Mouse (Mus musculus): ENCODE results near the gene Zc3h7b. TPM values are rescaled to one million over a fixed set of nuclear protein-coding genes. Genes with fewer than 3 reads are reported as not detected.
"Not testable (repeated sequence)": the region's sequence is repeated elsewhere in the genome, so short reads cannot be mapped to it uniquely, and the experiment has no call there.

Gene Zc3h7b
- 100 to 1,000 TPM; 147 to 167 (median 158) TPM for total RNA-seq (2022)

DNA sequence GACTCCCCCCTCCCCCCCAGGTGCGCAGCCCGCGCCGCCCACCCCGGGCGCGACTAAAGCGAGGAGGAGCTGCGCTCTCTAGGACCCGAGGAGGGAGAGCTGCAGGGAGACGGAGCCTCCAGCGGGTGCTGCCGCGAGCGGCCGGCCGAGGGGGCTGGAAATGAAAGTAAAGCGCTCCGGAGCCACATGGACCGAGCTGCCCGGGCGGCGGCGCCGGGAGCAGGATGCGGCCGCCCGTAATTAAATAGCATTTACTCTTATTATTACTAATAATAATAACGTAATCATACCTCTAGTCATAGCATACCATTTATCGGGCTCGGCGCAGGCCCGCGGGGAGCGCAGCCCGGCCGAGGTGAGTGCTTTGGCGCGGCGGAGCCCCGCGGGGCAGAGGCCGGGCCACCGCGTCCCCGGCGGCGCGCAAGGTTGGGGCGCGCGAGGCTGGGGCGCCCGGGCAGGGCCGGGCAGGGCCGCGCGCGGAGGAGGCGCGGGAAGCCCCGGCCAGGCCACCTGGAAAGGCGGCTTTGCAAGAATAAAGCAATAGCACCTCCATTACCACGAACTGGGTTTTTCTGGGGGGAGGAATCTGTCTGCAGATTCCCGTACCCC is at the start of gene Zc3h7b, which contains the start of gene Rangap1:
Gene Zc3h7b (plus strand): TSS at position 66 of the 609 bp plus-strand sequence.
Gene Rangap1 (minus strand): TSS at position 539 of the 609 bp plus-strand sequence.
- peak; percentile 52 for DNase-seq (ENCODE audit: low spot score in 2 of 2)

GRCm38 (mm10) chr15:81697175-81697574 is 47.7 kb upstream of the Zc3h7b start, which contains the start of gene Chadl:
TSS of gene Chadl (minus strand) at chr15:81697287.
- DNase-seq (ENCODE audit: low spot score in 2 of 2), result peak in 1 of 2 experiments; percentile 61

GRCm38 (mm10) chr15:81697847-81698246 is 47.0 kb upstream of the Zc3h7b start:
- no peak for DNase-seq (ENCODE audit: low spot score in 2 of 2)

DNA sequence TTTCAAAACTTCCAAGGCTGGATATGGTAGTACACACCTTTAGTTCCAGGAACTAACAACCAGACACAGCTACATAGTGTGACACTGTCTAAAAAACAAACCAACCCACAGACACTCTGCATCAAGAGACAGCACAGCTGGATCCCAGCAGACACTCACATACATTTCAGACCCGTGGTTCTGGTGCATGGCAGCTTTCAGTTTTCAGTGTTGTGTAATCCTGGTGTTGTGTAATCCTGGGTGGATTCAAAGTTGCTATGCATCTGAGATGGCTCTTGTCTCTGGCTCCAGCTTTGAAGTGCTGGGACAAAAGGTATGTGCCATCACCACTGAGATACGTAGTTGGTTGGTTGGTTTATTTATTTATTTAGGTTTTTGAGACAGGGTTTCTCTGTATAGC is 46.3 kb upstream of the Zc3h7b start:
- no peak for DNase-seq (ENCODE audit: low spot score in 2 of 2)

- no peak for DNase-seq (ENCODE audit: low spot score in 2 of 2)
Observed at GRCm38 (mm10) chr15:81700161-81700560, 44.7 kb upstream of the Zc3h7b start.

- no peak for DNase-seq (ENCODE audit: low spot score in 2 of 2)
Observed at GRCm38 (mm10) chr15:81700601-81701000, 44.3 kb upstream of the Zc3h7b start.

GRCm38 (mm10) chr15:81701350-81701749 is 43.5 kb upstream of the Zc3h7b start:
- not testable (repeated sequence) for DNase-seq (ENCODE audit: low spot score in 2 of 2)

DNA sequence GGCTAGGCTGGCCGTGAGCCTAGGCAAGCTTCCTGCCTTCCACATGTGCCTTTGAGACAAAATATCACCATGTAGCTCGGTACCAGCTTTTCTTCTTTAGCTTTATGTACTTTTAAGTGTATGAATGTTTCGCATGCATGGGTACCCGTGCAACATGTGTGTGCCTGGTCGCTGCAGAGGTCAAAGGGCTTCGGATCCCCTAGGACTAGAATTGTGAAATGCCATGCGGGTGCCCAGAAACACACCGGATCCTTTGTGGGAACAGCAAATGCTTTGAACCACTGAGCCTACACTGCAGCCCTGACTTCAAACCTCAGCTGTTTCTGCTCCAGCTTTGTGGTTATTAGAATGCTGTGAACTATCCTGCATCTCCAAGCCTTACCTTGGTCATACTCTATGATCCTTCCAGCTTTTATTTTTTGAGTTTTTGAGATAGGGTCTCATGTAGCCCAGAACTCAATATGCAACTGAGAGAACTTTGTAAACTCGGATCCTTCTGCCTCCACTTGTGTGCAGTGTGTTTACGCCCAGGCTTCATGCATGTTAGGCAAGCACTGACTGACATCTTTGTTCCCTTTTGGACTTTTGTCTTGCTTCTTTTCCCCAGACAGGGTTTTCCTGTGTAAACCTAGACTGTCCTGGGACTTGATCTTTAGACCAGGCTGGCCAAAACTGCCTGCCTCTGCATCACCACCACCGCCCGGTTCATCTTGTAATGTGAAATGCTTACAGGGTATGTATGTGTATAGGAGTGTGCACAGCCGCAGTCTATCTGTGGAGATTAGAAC is 42.4 kb upstream of the Zc3h7b start:
- no peak for DNase-seq (ENCODE audit: low spot score in 2 of 2)

- DNase-seq (ENCODE audit: low spot score in 2 of 2), result no peak
Observed at GRCm38 (mm10) chr15:81703094-81703489, 41.8 kb upstream of the Zc3h7b start.

- DNase-seq (ENCODE audit: low spot score in 2 of 2), result no peak
Observed at GRCm38 (mm10) chr15:81708991-81709390, 35.9 kb upstream of the Zc3h7b start.

DNA sequence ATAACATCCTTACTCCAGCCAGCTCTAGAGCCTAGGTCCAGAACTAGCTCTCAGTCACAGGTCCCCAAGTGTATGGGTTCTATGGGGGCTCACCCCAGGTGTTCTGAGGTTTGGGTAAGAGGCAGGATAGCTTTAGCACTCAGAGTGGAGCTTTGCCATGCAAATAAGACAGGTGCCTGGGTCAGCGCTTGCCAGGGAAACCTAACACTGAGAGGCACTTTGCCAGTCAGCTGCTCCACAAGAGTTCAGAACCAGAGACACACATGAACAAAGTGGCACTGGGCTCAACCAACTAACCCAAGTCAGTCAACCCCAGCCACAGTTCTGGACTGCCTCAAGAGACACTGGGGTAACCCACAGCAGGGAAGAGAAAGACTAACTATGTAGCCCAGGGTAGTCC is 35.2 kb upstream of the Zc3h7b start:
- no peak for DNase-seq (ENCODE audit: low spot score in 2 of 2)

DNA sequence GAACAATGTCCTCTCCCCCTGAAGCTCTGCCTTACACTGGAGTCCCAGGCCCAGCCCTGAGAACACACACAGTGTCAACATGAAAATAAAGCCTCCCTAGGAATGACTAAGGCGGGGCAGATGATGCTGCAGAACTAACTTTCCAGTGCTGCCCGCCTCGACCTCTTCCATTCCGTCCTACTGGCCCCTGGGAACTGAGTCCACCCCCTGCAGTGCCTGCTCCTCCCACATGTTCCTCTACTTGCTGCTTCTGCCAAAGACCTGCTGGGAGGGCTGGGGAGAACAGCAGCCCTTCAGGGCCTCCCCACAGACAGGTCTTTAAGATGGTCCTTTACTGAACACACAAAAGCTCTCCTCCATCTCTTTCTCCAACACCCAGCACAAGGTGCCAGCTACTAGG is 34.1 kb upstream of the Zc3h7b start:
- DNase-seq (ENCODE audit: low spot score in 2 of 2), result no peak

DNA sequence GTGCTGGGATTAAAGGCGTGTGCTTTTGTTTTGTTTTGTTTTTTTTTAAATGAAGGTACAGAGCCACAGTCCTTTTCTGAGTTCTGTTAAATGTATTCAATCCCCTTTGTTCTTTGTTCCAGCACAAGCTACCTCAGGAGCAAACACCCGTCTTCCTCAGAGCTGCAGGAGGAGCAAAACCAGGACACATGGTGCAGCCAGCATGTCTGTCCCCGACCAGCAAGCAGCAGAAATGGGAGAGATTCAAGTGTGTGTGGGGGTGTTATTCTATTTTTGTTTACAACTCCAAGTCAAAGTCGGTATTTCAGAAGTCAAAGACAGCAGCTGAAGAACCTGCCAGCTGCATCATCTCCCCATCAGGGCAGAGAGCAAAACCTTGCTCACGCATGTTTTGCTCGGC is 31.1 kb upstream of the Zc3h7b start:
- no peak for DNase-seq (ENCODE audit: low spot score in 2 of 2)

- peak; percentile 40 to 80 for DNase-seq (ENCODE audit: low spot score in 2 of 2)
Observed at GRCm38 (mm10) chr15:81718336-81719138, 26.3 kb upstream of the Zc3h7b start.

DNA sequence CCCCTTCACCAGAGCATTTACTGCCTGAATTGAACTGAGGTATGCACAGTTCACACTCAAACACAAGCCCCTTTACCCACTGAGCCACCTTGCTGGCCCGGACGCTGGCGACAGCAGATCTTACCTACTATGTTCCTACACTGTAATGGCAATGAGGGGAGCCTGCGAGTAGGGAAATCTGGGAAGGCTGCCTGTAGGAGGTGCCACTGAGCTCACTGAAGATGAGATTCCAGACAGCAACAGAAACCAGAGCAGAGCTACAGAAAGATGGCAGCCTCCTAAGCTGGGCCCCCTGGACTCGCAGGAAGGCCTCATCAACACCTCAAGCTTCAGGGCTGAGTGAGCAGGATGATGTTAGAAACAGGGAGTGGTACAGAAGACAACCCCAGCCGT is 25.7 kb upstream of the Zc3h7b start:
- no peak for DNase-seq (ENCODE audit: low spot score in 2 of 2)

- DNase-seq (ENCODE audit: low spot score in 2 of 2), result no peak
Observed at GRCm38 (mm10) chr15:81722361-81722760, 22.5 kb upstream of the Zc3h7b start.

GRCm38 (mm10) chr15:81723653-81724052 is 21.2 kb upstream of the Zc3h7b start:
- no peak for DNase-seq (ENCODE audit: low spot score in 2 of 2)

GRCm38 (mm10) chr15:81725965-81726364 is 18.9 kb upstream of the Zc3h7b start:
- DNase-seq (ENCODE audit: low spot score in 2 of 2), result no peak

DNA sequence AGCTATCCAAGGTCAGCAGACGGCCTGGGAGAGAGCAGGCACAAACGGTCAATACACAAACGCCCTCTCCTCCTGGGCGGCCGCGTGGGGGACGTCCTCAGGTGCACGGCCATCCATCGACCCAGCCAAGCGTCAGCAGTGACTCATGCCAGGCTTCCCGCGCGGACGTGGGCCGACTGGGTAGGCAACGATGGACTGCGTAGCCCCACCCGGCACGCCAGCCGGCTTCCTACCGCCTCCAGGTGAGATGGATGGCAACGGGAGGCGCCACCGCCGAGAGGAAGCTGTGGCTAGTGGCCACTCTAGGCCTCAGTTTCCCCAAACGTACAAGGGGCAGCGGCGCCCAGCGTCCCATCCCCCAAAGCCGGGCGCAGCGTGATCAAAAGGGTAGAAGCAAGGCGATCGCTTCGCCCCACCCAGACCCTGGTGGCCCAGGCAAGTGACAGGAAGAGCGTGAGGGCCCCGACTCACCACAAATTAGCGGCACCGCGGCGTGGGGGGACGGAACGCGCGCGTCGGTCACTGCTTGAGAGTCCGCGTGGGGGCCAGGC is 15.5 kb upstream of the Zc3h7b start:
- DNase-seq (ENCODE audit: low spot score in 2 of 2), result peak; percentile 34 to 77

- DNase-seq (ENCODE audit: low spot score in 2 of 2), result peak; percentile 92 to 99
Observed at GRCm38 (mm10) chr15:81729792-81730635, 14.8 kb upstream of the Zc3h7b start.

- DNase-seq (ENCODE audit: low spot score in 2 of 2), result no peak
Observed at GRCm38 (mm10) chr15:81735075-81735474, 9.8 kb upstream of the Zc3h7b start.

All from left cerebral cortex, adult 8-10 months (tissue).